Mouse (Mus musculus): ENCODE measurements around the gene Sgf29. TPM values are rescaled to one million over a fixed set of nuclear protein-coding genes. Genes with fewer than 3 reads are reported as not detected.

The Sgf29 gene
- polyA plus RNA-seq, 1 experiment from 2014 or later, result 54.7 TPM

Other genes with a start within 250 kb of the Sgf29 start
- not detected in 2 replicates for gene Cd19, start 234.4 kb upstream of the Sgf29 start, polyA plus RNA-seq (2015; fragmentation: Nextera tagmentation; extraction: Ambion mirVana)
- 23.6 and 26.9 TPM in 2 replicates for gene Rabep2, start 220.6 kb upstream of the Sgf29 start, polyA plus RNA-seq (2015; fragmentation: Nextera tagmentation; extraction: Ambion mirVana)
- 0.20 and 0.37 TPM in 2 replicates for gene Atp2a1, start 186.2 kb upstream of the Sgf29 start, polyA plus RNA-seq (2015; fragmentation: Nextera tagmentation; extraction: Ambion mirVana)
- 69.1 and 72.7 TPM in 2 replicates for gene Sh2b1, start 173.9 kb upstream of the Sgf29 start, polyA plus RNA-seq (2015; fragmentation: Nextera tagmentation; extraction: Ambion mirVana)
- 127 and 130 TPM in 2 replicates for gene Tufm, start 161.9 kb upstream of the Sgf29 start, polyA plus RNA-seq (2015; fragmentation: Nextera tagmentation; extraction: Ambion mirVana)
- gene Atxn2l, start 145.9 kb upstream of the Sgf29 start, polyA plus RNA-seq (2015; fragmentation: Nextera tagmentation; extraction: Ambion mirVana), result 65.2 and 69.0 TPM in 2 replicates
- 196 TPM in 2 replicates for gene Eif3c, start 82.9 kb upstream of the Sgf29 start, polyA plus RNA-seq (2015; fragmentation: Nextera tagmentation; extraction: Ambion mirVana)
- 0.25 and 0.32 TPM in 2 replicates for gene Apobr, start 64.4 kb upstream of the Sgf29 start, polyA plus RNA-seq (2015; fragmentation: Nextera tagmentation; extraction: Ambion mirVana)
- gene Cln3, start 63.5 kb upstream of the Sgf29 start, polyA plus RNA-seq (2015; fragmentation: Nextera tagmentation; extraction: Ambion mirVana), result 31.7 and 34.3 TPM in 2 replicates
- not detected in 2 replicates for gene Il27, start 54.4 kb upstream of the Sgf29 start, polyA plus RNA-seq (2015; fragmentation: Nextera tagmentation; extraction: Ambion mirVana)
- 4.9 and 5.9 TPM in 2 replicates for gene Nupr1, start 18.4 kb upstream of the Sgf29 start, polyA plus RNA-seq (2015; fragmentation: Nextera tagmentation; extraction: Ambion mirVana)
- gene Sult1a1, start 27.1 kb downstream of the Sgf29 start, polyA plus RNA-seq (2015; fragmentation: Nextera tagmentation; extraction: Ambion mirVana), result 2.8 TPM in 2 replicates
- gene Bola2, start 46.1 kb downstream of the Sgf29 start, polyA plus RNA-seq (2015; fragmentation: Nextera tagmentation; extraction: Ambion mirVana), result 141 and 158 TPM in 2 replicates
- 17.5 and 18.0 TPM in 2 replicates for gene Slx1b, start 46.5 kb downstream of the Sgf29 start, polyA plus RNA-seq (2015; fragmentation: Nextera tagmentation; extraction: Ambion mirVana)
- 99.8 and 108 TPM in 2 replicates for gene Coro1a, start 58.5 kb downstream of the Sgf29 start, polyA plus RNA-seq (2015; fragmentation: Nextera tagmentation; extraction: Ambion mirVana)
- gene Mapk3, start 110.3 kb downstream of the Sgf29 start, polyA plus RNA-seq (2015; fragmentation: Nextera tagmentation; extraction: Ambion mirVana), result 101 and 102 TPM in 2 replicates
- gene Gdpd3, start 117.0 kb downstream of the Sgf29 start, polyA plus RNA-seq (2015; fragmentation: Nextera tagmentation; extraction: Ambion mirVana), result 1.5 and 1.7 TPM in 2 replicates
- 207 and 213 TPM in 2 replicates for gene Ypel3, start 127.6 kb downstream of the Sgf29 start, polyA plus RNA-seq (2015; fragmentation: Nextera tagmentation; extraction: Ambion mirVana)
- gene Tbx6, start 132.2 kb downstream of the Sgf29 start, polyA plus RNA-seq (2015; fragmentation: Nextera tagmentation; extraction: Ambion mirVana), result 0.41 and 0.65 TPM in 2 replicates
- 215 TPM in 2 replicates for gene Ppp4c, start 143.2 kb downstream of the Sgf29 start, polyA plus RNA-seq (2015; fragmentation: Nextera tagmentation; extraction: Ambion mirVana)
- gene Fam57b, start 148.4 kb downstream of the Sgf29 start, polyA plus RNA-seq (2015; fragmentation: Nextera tagmentation; extraction: Ambion mirVana), result 35.1 and 38.1 TPM in 2 replicates
- gene 4930451I11Rik, start 182.3 kb downstream of the Sgf29 start, polyA plus RNA-seq (2015; fragmentation: Nextera tagmentation; extraction: Ambion mirVana), result not detected in 2 replicates
- 9.0 and 9.1 TPM in 2 replicates for gene Doc2a, start 198.1 kb downstream of the Sgf29 start, polyA plus RNA-seq (2015; fragmentation: Nextera tagmentation; extraction: Ambion mirVana)
- 30.7 and 31.8 TPM in 2 replicates for gene Hirip3, start 212.7 kb downstream of the Sgf29 start, polyA plus RNA-seq (2015; fragmentation: Nextera tagmentation; extraction: Ambion mirVana)
- gene Ino80e, start 213.1 kb downstream of the Sgf29 start, polyA plus RNA-seq (2015; fragmentation: Nextera tagmentation; extraction: Ambion mirVana), result 86.2 and 98.8 TPM in 2 replicates
- gene Taok2, start 235.4 kb downstream of the Sgf29 start, polyA plus RNA-seq (2015; fragmentation: Nextera tagmentation; extraction: Ambion mirVana), result 54.1 and 56.8 TPM in 2 replicates